Mouse (Mus musculus) stomach, postnatal 0 days (tissue): ENCODE data around the gene Fut1.

Source experiments
- CTCF ChIP-seq: IDR thresholded peaks from 2 replicates; pipeline ENCODE4 v1.5.1; 2016; ENCODE audit warnings: antibody characterized with exemption, low read depth, mild to moderate bottlenecking, moderate library complexity
- EP300 ChIP-seq: optimal IDR thresholded peaks from 2 replicates; pipeline ENCODE3; 2016; ENCODE audit warnings: antibody characterized with exemption

- TF ChIP-seq CTCF, result no peak
- TF ChIP-seq EP300, result no peak
Measured at GRCm38 (mm10) chr7:45598960-45599879, 17.9 kb upstream of the Fut1 start.
